Mouse (Mus musculus) heart, postnatal 0 days (tissue): ENCODE results near the gene Tmem98.

ENCODE experiments used
- CTCF ChIP-seq: IDR thresholded peaks from 2 replicates; pipeline ENCODE4 v1.5.1; 2016; ENCODE audit warnings: antibody characterized with exemption, control low read depth, low read depth
- EP300 ChIP-seq: IDR thresholded peaks from 2 replicates; pipeline ENCODE4 v1.6.1; 2016; ENCODE audit warnings: antibody characterized with exemption, low read depth

DNA sequence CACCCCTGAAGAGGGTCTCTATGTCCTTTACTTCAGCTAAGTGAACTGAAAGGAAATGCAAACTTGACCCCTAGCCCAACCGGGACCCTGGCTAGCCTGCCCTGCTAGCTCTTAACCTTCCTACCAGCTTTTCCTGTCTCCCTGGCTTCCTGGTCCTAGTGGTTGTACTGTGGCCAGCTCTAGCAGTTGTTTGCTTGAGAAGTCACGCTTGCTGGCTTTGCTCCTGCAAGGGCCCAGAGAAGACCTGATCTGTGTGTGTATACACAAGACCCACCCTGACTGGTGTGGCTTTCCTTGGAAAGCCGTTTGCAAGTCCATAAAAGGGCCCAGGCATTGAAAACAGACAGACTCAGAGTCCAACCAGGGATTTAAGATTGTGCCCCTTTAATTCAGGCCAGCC is 7.3 kb upstream of the Tmem98 start:
- TF ChIP-seq CTCF = no peak
- TF ChIP-seq EP300 = no peak
